Mouse (Mus musculus) spleen, embryonic (tissue): ENCODE measurements at regions not wholly inside any gene's neighbourhood (a gene's known extent, or its start where the extent isn't known, plus 50 kb on each side); places are given as distances from the start of the nearest gene placed in this dataset.

Source experiments
- CTCF ChIA-PET: fragments of 350-600 bp; sonication (Branson Sonifier 250); formaldehyde crosslinking; loops from one replicate; lab custom pipeline; 2022; lab: Charles Lee

GRCm38 (mm10) chr4:34336971-34337797 lies 213.6 kb upstream of the Akirin2 start:
- CTCF ChIA-PET = no interaction called here

DNA sequence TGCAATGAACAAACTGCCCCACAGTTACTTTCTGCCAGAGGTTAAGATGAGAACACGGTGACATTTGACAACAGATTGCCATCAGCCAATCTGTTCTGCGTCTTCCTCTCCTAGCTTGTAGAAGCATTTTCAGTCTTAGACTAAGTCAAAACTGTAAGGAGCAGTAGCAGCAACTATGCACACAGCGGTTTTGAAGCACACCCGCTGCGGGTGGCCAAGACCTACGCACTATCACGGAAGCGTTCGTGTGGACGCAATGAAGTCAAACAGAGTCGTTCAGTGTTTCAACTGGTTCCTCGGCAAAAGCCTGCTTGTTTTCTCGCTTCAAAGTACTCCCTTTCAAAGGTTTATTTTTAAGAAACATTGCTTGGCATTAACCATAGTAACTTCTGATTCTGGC lies 212.9 kb upstream of the Akirin2 start:
- CTCF ChIA-PET = no interaction called here

DNA sequence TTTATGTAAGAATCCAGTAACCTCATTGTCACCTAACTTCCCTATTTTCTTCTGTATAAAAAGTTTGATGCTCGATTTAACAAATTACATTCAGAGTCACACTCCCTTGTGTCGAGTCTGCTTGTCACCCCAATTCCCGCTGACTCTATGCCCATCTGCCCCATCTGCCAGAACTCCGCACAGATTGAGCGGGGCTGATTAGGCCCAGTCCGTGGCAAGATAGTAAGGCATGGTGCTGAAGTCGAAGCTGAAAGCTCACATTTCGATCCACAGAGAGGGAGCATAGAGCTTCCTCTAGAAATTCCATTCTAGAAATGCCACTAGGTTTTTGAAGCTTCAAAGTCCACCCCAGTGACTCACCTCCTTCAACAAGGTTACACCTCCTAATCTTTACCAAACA lies 210.7 kb upstream of the Akirin2 start:
- CTCF ChIA-PET = no interaction called here

DNA sequence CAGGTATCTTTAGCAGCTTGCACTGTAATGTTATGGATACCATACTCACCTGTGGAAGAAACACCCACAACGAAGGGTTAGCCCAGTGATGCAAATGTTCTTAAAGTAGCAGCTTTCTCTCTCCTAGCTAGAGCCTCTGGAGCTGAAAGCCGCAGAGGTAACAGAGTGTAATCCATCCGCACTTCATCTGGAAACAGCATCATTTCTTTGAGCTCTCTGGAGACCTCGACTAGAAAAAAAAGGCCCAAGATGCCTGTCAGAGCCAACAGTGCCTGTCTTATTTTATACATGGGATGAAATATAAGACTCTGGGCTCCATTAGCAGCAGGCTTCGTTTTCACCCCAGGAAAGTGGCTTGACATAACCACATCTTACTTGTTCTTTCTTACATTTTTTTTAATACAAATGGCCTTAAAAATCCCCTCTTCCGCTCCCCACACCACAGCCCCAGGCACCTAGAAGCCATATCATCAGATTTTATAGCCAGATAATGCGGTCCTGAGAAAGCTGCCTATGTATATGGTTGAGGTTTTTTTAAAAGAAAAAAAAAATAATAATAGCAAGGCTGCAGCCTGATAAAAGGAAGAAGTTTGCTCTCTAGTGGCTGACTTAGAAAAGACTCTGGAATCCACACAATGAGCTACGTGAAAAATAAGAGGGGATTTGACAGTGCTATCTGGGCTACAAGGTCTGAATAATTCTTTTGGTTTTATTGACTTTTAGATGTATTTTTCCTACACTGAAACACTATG lies 179.3 kb upstream of the Akirin2 start:
- CTCF ChIA-PET = interaction anchor here (0.5 kb wide), 1 partner anchor 805 kb away, joined by 4 read pairs; no protein-coding TSS in a partner anchor

DNA sequence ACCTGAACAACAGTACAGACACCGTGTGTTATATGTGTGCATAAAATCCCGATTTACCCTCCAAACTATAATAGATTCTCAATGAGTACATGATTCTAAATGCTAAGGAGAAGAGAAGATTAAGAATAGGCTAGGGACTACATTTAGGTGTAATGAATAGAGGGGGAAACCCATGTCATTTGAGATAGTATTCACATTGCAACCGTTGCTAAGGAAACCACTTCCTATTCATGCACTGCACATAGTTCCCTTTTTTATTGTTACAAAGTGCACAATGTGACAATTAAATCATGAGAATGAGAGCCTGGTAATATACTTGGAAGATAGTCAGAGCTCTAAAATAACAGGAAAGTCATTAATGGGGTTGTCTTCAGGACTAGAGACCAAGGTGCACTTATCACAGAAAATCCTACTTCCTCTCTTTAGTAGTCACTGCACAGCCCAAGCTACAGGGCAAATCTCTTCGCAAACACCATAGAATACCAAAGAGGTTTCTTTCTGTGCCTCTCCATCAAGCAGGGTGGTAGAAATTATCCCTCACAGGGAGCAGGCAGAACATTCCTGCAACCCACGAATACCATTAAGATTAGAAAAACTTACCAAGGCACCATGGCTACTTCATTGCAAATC lies 164.3 kb upstream of the Akirin2 start:
- CTCF ChIA-PET = no interaction called here

- CTCF ChIA-PET = no interaction called here
These were observed 159.2 kb upstream of the Akirin2 start for GRCm38 (mm10) chr4:34391499-34391898.

GRCm38 (mm10) chr4:34403061-34403460 lies 147.7 kb upstream of the Akirin2 start:
- CTCF ChIA-PET = no interaction called here

DNA sequence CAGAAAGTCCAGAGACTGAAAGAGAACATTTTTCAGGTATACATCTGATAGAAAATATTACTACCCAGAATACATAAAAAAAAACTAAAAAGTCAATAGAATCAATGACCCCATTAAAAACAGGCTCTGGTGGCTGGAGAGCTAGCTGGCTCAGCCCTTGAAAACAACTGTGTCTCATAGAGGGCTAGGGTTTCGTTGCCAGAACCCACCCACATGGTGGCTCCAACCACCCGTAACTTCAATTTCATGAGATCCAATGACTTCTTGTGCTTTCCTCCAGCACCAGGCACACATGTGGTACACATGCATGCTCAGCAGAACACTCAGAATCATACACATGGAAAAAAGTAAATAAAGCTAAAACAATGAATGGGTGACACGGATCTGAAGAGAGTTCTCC lies 143.6 kb upstream of the Akirin2 start:
- CTCF ChIA-PET = no interaction called here

- CTCF ChIA-PET = no interaction called here
These were observed 129.8 kb upstream of the Akirin2 start for GRCm38 (mm10) chr4:34420970-34421369.

DNA sequence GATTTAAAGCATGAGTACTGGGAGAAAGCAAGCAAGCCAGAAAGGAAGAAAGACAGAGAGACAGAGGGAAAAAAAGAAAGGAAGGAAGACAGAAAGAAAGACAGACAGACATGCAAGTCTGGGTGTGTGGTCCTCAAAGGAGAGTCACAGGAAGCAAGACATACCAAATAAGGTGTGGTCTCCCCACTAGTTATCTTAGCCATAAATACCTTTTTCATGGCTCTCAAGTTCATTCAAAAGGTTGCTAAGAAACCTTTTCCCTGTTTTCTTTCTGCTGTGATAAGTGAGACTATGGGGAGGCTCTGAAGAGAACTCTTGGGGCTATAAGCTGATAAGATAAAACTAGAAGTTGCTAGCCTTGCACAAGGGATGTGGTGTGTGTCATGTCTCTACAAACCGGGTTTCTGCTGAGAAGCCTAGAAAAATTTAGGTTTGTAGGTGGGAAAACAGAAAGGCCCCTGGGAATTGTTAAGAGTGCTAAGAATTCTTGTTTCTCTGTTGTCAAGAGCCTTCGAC lies 126.5 kb upstream of the Akirin2 start:
- CTCF ChIA-PET = no interaction called here

- CTCF ChIA-PET = no interaction called here
These were observed 121.7 kb upstream of the Akirin2 start for GRCm38 (mm10) chr4:34429003-34429402.

GRCm38 (mm10) chr4:34429456-34430235 lies 121.1 kb upstream of the Akirin2 start:
- CTCF ChIA-PET = no interaction called here

- CTCF ChIA-PET = no interaction called here
These were observed 113.4 kb upstream of the Akirin2 start for GRCm38 (mm10) chr4:34437316-34437715.

DNA sequence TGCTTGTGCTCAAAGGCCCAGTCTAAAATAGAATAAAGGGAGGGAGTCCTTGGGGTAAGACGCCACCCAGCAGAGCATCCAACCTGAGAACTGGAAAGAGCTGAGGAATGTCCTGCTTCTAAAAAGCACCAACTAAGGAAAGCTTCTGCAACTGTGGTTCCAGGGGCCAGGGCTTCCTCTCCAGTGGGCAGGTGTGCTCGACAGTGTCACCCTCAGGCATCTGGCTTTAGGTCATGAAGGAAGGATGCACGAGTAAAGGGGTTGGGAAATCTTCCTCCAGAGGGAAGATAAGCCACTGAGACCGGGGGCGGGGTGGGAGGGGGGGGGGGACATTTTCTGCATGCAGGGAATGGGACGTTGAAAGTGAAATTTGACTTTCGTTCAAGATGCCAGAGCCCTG lies 101.2 kb upstream of the Akirin2 start:
- CTCF ChIA-PET = no interaction called here

DNA sequence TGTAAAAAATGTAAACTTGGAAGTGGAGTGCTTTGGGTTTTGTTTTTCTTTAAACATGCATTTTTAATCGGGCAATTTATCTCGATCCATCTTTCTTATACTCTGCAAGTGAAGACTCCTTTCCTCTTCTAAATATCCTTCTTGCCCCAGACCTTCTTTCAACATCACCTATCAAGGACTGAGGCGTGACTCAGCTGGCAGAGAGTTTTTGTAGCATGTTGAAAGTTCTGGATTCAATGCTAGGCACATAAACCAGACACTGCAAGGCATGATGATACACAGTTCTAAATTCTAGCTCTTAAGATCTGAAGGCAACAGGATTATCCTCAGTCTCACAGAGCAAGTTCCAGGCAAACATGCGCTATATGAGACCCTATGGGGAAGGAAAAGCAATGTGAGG lies 88.1 kb upstream of the Akirin2 start:
- CTCF ChIA-PET = no interaction called here

GRCm38 (mm10) chr4:34465845-34466244 lies 84.9 kb upstream of the Akirin2 start:
- CTCF ChIA-PET = no interaction called here

DNA sequence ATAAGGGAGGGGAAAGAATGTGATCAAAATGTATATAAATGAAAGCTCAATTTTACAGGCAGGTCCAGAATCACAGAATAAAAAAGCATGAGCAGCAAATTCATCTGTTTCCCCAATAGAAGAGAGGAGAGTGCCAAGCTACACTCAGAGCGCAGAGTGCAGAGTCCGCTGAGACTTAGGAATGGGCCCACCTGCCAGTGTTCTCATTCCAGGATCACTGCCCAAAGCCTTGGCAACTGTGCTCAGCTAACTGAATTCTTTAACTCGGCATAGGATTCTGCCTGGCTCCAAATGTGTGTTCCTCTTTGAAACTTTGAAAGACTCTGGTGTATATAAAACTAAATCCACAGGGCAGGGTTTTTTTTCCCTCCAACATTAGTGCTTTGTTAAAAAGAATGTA lies 84.4 kb upstream of the Akirin2 start:
- CTCF ChIA-PET = interaction anchor here (0.6 kb wide), 1 partner anchor 1586 kb away, joined by 5 read pairs; no protein-coding TSS in a partner anchor

DNA sequence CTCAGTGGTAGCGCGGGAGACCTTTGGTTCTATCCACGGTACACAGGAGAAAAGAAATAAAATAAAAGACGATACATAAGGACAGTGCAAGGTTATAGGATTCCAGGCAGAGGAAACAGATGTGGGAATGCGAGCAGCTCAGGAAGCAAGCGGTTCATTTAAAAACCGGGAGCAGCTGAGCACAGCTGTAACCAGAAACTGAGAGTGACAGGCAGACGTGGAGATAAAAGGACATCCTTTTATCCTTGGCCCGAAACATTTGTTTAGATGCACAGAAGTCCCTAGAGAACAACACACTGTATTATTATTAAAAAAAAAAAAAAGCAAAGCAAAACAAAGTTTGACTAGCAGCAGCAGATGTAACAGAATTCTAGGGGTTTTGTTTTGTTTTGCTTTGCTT lies 82.6 kb upstream of the Akirin2 start:
- CTCF ChIA-PET = no interaction called here

DNA sequence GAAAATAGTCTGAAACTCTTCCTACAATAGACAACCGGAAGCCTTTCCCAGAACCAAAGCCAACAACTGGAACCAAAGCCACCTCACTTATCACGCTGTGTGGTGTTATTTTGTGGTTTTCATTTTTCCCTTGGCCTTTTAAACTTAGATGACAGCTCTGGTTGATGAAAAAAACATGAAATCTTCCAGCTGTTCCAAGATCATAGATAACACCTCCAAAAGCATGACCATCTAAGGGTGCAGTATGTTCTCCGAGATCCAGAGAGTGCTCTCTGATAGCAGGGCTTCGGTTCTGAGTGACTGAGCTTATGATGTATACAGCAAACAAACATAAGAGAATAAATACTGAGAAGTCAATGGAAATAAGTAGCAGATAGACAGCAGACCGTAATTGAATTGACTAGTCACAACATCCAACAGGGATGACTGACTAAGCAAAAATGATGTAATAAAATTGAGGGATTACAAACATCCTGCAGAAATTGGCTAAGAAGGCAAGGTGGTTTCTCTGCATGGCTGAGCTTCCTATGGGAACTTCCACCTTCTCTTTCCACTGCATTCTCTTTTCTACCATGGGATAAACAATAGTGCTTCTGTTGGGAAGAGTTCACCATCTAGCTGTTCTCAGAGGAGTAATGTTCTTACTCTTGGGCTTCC lies 74.8 kb upstream of the Akirin2 start:
- CTCF ChIA-PET = no interaction called here

DNA sequence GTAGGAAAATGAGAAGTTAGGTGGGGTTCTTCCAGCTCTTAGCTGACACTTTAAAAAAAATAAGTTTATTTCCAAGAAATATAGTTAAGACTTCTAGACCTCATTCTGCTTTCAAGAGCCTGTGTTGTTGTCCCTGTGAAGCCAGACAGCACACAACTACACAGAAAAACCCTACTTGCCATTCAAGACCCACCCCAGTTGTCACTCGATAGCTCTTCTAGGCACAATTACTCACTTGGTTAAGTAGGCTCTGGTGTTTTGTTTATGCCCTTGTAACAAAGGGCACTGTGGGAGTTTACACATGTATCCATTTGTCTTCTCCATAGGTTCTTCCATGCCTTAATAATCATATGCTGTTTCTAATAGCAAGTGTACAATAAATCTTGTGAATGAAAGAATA lies 66.5 kb upstream of the Akirin2 start:
- CTCF ChIA-PET = no interaction called here

DNA sequence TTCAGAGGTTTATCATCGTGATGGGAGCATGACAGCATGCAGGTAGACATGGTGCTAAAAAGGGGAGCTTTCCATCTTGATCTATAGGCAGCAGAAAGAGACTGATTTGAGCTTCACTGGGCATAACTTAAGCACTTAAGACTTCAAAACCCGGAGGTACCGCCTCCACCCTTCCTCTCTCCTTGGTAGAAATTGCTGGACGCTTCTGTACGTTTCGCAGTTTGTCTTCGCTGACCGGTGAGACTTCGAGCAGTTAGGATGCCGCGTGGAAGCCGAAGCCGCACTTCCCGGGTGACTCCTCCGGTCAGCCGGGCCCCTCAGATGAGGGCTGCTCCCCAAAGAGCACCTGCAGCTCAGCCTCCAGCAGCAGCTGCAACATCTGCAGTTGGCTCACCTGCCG lies 65.2 kb upstream of the Akirin2 start:
- CTCF ChIA-PET = no interaction called here
